Mouse (Mus musculus) lung, embryonic 15.5 days (tissue): Measurements from ENCODE around the gene Oser1. TPM values are rescaled to one million over a fixed set of nuclear protein-coding genes. Genes with fewer than 3 reads are reported as not detected.

Source experiments
- ATAC-seq: fragments of 200-750 bp; cut with Nextera tagmentation; 2 replicates; pipeline ENCODE4 v1.8.0; 2017; ENCODE audit warnings: moderate number of reproducible peaks, borderline replicate concordance; ENCODE audit not compliant: low FRiP score, low TSS enrichment; ENCODE audit errors: extremely low read depth
- H3K27ac ChIP-seq: fragments of 300-500 bp; sonication (generic); 2 replicates; pipeline ENCODE4 v1.5.1; 2015; ENCODE audit warnings: moderate library complexity, mild to moderate bottlenecking, inconsistent platforms
- H3K27me3 ChIP-seq: fragments of 300-500 bp; sonication (generic); 2 replicates; pipeline ENCODE4 v1.6.1; 2015; ENCODE audit warnings: inconsistent platforms
- H3K36me3 ChIP-seq: fragments of 300-500 bp; sonication (generic); 2 replicates; pipeline ENCODE4 v1.6.1; 2015; ENCODE audit warnings: inconsistent platforms
- H3K4me1 ChIP-seq: fragments of 300-500 bp; sonication (generic); 2 replicates; pipeline ENCODE4 v1.6.1; 2015; ENCODE audit warnings: inconsistent platforms
- H3K4me2 ChIP-seq: fragments of 300-500 bp; sonication (generic); 2 replicates; pipeline ENCODE4 v1.6.1; 2015; ENCODE audit warnings: inconsistent platforms, mild to moderate bottlenecking, moderate library complexity
- H3K4me3 ChIP-seq: fragments of 300-500 bp; sonication (generic); 2 replicates; pipeline ENCODE4 v1.5.1; 2015; ENCODE audit warnings: mild to moderate bottlenecking, inconsistent platforms
- H3K9ac ChIP-seq: fragments of 300-500 bp; sonication (generic); 2 replicates; pipeline ENCODE4 v1.6.1; 2015; ENCODE audit warnings: inconsistent platforms
- H3K9me3 ChIP-seq: fragments of 300-500 bp; sonication (generic); 2 replicates; pipeline ENCODE4 v1.6.1; 2016; ENCODE audit warnings: inconsistent platforms
- WGBS: fragments of 180-500 bp; shearing (Covaris S2); methylation state at CpG from one replicate; pipeline ENCODE4 v1.1.7; 2015; 5-methylcytosine and 5-hydroxymethylcytosine counted together
- polyA plus RNA-seq: library from polyadenylated mRNA; unstranded; fragments of >200 nt; fragmentation: Nextera tagmentation; extraction: Ambion mirVana; gene quantifications from 2 replicates; pipeline ENCODE4 v1.2.1, GENCODE M21; 2015

Oser1 gene
- polyA plus RNA-seq = 90.1 and 94.5 TPM in 2 replicates

DNA sequence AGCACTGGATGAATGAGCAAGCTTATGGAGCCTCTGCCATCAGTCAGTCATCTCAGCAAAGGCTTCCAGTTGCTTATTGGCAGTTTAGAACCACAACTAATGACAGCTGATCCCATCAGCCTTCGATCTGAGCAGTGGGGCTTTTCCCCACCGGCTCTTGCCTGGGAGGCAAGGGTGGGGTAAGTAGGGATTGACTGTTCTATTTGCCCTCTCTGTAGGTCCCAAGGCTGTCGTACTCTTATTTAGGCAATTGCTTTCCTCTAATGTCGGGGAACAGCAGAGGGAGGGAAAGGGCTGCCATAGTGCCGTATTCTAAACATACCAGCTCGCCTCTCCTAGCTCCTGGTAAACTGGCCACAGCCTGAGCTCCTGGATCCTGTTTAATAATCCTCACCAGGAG lies at the start of gene Oser1:
Gene Oser1 (minus strand): TSS at position 101 of the 400 bp plus-strand sequence.
- no peak within 1 kb of the TSS for H3K4me3 ChIP-seq
- WGBS = 75% methylated on average over 6 of the region's 6 CpGs
- no peak within 1 kb of the TSS for H3K27ac ChIP-seq
- H3K4me2 ChIP-seq = no peak within 1 kb of the TSS
- H3K9ac ChIP-seq = no peak within 1 kb of the TSS
- no peak for ATAC-seq
- no peaks in the 10 kb centered on the region for H3K27me3 ChIP-seq
- peaks cover 12% of the 10 kb centered on the region for H3K4me1 ChIP-seq
- H3K36me3 ChIP-seq = no peaks in the 10 kb centered on the region
- H3K9me3 ChIP-seq = no peaks in the 10 kb centered on the region

- H3K4me3 ChIP-seq = peak within 1 kb of the TSS; percentile 86
- no peaks in the 10 kb centered on the region for H3K27me3 ChIP-seq
- H3K9me3 ChIP-seq = no peaks in the 10 kb centered on the region
- peak within 1 kb of the TSS; percentile 72 for H3K9ac ChIP-seq
- ATAC-seq = peak; percentile 90
- H3K4me2 ChIP-seq = peak within 1 kb of the TSS; percentile 86
- peaks cover 8% of the 10 kb centered on the region for H3K4me1 ChIP-seq
- peak within 1 kb of the TSS; percentile 66; the same call in 1 of the 2 replicates for H3K27ac ChIP-seq
- peaks cover 8% of the 10 kb centered on the region; the same call in 1 of the 2 replicates for H3K36me3 ChIP-seq
- 0% methylated on average over 27 of the region's 30 CpGs for WGBS
These were observed 48.0 kb upstream of the Oser1 start, which contains the start of gene Fitm2 for GRCm38 (mm10) chr2:163472466-163472851. Gene Fitm2, minus strand, starts transcription at chr2:163472629.

DNA sequence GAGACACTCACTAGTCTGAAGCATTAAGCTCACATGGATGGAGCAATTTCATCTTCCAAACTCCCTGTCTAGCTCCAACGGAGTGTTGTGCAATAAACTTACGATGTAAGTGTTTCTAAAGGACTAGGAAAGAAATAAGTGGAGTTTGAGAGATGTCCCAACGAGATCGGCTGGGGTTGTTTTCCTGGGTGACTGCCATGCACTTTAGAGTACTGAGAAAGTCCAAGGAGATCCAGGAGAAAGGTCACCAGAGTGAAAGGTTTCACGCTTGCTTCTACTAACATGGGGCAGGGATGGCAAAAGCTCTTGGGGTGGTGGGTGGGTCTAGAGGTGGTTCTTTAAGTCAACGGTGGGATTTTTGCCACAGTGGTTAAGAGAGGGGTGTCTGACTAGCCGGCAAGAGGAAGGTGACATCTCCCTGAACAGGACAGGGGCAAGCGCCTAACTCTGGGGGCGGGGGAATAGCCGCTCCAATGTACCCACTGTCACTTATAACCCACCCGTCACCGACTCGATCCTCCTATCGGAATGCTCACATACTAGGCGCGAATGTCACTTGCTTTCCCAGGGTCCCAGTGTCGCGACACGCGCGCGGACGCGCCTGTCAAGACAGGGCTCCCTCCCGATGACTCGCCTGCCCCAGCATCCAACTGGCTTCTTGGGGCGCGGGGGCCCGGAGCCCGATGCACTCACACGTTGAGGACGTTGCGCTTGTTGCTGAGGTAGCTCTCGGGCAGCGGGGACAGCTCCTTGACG lies 47.4 kb upstream of the Oser1 start:
- H3K36me3 ChIP-seq = peaks cover 8% of the 10 kb centered on the region; the same call in 1 of the 2 replicates
- 3% methylated on average over 36 of the region's 36 CpGs for WGBS

DNA sequence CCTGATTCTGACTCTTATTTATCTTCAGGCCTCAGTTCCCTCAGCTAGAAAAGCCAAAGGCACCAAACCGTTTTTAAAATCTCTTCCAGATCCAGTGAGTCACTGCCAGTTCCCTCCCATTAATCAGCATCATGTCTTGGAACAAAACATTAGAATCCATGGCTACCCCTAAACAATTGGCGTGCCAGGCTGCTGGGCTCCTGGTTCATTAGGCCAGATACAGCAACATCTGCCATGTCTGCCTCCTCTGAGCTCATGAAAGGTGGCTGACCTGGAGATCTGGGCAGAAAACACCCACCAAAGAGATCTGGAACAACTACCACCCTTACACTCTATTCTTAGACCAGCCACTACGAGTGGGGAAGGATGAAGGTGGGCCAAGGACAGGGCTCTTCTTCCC lies 46.6 kb upstream of the Oser1 start:
- H3K4me1 ChIP-seq = peaks cover 8% of the 10 kb centered on the region
- peak overlapping the region; percentile 86 for H3K4me2 ChIP-seq
- peak overlapping the region; percentile 86 for H3K4me3 ChIP-seq
- no peaks in the 10 kb centered on the region for H3K27me3 ChIP-seq
- no peak for ATAC-seq
- 63% methylated on average over 3 of the region's 3 CpGs for WGBS
- H3K36me3 ChIP-seq = peaks cover 8% of the 10 kb centered on the region; the same call in 1 of the 2 replicates
- 0 out of 2 replicates have a peak overlapping the region, but pooled peaks have one; percentile 13 for H3K9ac ChIP-seq
- no peaks in the 10 kb centered on the region for H3K9me3 ChIP-seq
- H3K27ac ChIP-seq = no peak overlapping the region

More for the DNA sequence above, 47.4 kb upstream of the Oser1 start:
- H3K27me3 ChIP-seq = no peaks in the 10 kb centered on the region
- peak overlapping the region; percentile 72 for H3K9ac ChIP-seq
- H3K4me3 ChIP-seq = peak overlapping the region; percentile 86
- peak overlapping the region; percentile 66; the same call in 1 of the 2 replicates for H3K27ac ChIP-seq
- peak overlapping the region; percentile 86 for H3K4me2 ChIP-seq
- no peak; the same call in 1 of the 2 replicates for ATAC-seq
- no peaks in the 10 kb centered on the region for H3K9me3 ChIP-seq
- H3K4me1 ChIP-seq = peaks cover 8% of the 10 kb centered on the region

GRCm38 (mm10) chr2:163469711-163470110 lies 45.2 kb upstream of the Oser1 start:
- Histone ChIP-seq H3K4me2 (no peak overlapping the region), H3K27ac (no peak overlapping the region), H3K4me3 (no peak overlapping the region), H3K9ac (no peak overlapping the region), H3K9me3 (no peaks in the 10 kb centered on the region), H3K36me3 (peaks cover 8% of the 10 kb centered on the region; the same call in 1 of the 2 replicates), H3K4me1 (peaks cover 8% of the 10 kb centered on the region), H3K27me3 (no peaks in the 10 kb centered on the region)
- WGBS = 91% methylated on average over 15 of the region's 15 CpGs
- ATAC-seq = no peak

GRCm38 (mm10) chr2:163468866-163469265 lies 44.4 kb upstream of the Oser1 start:
- no peaks in the 10 kb centered on the region for H3K27me3 ChIP-seq
- H3K4me1 ChIP-seq = peaks cover 8% of the 10 kb centered on the region
- no peak overlapping the region for H3K4me3 ChIP-seq
- no peaks in the 10 kb centered on the region for H3K9me3 ChIP-seq
- no peak overlapping the region for H3K27ac ChIP-seq
- WGBS = 84% methylated on average over 6 of the region's 6 CpGs
- no peak overlapping the region for H3K9ac ChIP-seq
- H3K36me3 ChIP-seq = peaks cover 8% of the 10 kb centered on the region; the same call in 1 of the 2 replicates
- ATAC-seq = no peak
- no peak overlapping the region for H3K4me2 ChIP-seq

DNA sequence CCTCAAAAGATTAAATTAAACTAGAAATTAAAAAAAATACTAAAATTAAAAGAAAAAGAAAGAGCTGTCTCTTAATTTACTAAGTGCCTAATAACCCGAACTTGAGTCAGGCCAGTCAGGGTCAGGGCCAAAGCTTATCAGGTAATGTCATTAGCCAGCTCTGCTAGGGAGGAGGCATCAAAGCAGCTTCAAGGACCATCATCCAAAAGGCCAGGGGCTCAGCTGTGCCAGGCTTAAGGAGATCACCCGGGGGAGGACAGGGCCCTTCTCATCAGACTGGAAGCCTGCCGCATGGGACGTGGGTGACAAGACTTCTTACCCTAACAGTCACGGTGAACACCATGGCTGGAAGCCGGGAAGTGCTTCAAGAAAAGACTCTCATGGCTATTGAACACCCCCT lies 43.1 kb upstream of the Oser1 start:
- H3K9ac ChIP-seq = no peak overlapping the region
- peaks cover 8% of the 10 kb centered on the region; the same call in 1 of the 2 replicates for H3K36me3 ChIP-seq
- ATAC-seq = no peak
- peaks cover 8% of the 10 kb centered on the region for H3K4me1 ChIP-seq
- H3K4me2 ChIP-seq = no peak overlapping the region
- WGBS = 81% methylated on average over 6 of the region's 6 CpGs
- no peak overlapping the region for H3K27ac ChIP-seq
- no peak overlapping the region for H3K4me3 ChIP-seq
- no peaks in the 10 kb centered on the region for H3K9me3 ChIP-seq
- no peaks in the 10 kb centered on the region for H3K27me3 ChIP-seq

- Histone ChIP-seq H3K4me1 (peaks cover 7% of the 10 kb centered on the region), H3K4me3 (no peak overlapping the region)
- ATAC-seq = peak; percentile 87
These were observed 42.3 kb upstream of the Oser1 start for GRCm38 (mm10) chr2:163466771-163467170.

GRCm38 (mm10) chr2:163464562-163464961 lies 40.1 kb upstream of the Oser1 start:
- WGBS = 46% methylated on average over 6 of the region's 6 CpGs

More at GRCm38 (mm10) chr2:163466771-163467170, 42.3 kb upstream of the Oser1 start:
- 43% methylated on average over 8 of the region's 8 CpGs for WGBS
- Histone ChIP-seq H3K9me3 (no peaks in the 10 kb centered on the region), H3K36me3 (peaks cover 8% of the 10 kb centered on the region; the same call in 1 of the 2 replicates), H3K4me2 (no peak overlapping the region), H3K27me3 (no peaks in the 10 kb centered on the region), H3K9ac (no peak overlapping the region), H3K27ac (no peak overlapping the region)

DNA sequence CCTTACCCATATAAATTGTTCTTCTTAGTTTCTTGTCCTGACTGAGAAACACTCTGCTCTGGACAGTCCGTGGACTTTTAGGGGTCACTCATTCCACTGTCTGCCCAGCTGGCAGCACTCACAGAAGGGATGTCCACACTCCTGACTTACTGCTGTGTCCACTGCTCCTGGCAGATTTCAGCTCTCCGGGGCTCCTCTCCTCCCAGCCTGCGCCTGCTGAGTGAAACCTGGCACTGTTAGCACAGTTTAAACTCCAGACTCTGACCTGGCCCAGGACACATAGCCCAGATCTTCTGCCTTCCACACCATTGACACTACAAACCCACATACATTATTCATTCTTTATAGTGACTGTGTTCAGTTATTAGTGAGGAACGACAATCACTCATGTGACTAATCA lies 39.5 kb upstream of the Oser1 start:
- H3K27me3 ChIP-seq = peaks cover 2% of the 10 kb centered on the region; the same call in 1 of the 2 replicates
- no peaks in the 10 kb centered on the region for H3K9me3 ChIP-seq
- no peak for ATAC-seq
- H3K27ac ChIP-seq = no peak overlapping the region
- H3K4me1 ChIP-seq = no peaks in the 10 kb centered on the region
- 64% methylated on average over 4 of the region's 4 CpGs for WGBS
- no peak overlapping the region for H3K4me2 ChIP-seq
- H3K4me3 ChIP-seq = no peak overlapping the region
- H3K36me3 ChIP-seq = peaks cover 3% of the 10 kb centered on the region; the same call in 1 of the 2 replicates
- no peak overlapping the region for H3K9ac ChIP-seq

More at GRCm38 (mm10) chr2:163464562-163464961, 40.1 kb upstream of the Oser1 start:
- Histone ChIP-seq H3K9ac (no peak overlapping the region), H3K4me2 (no peak overlapping the region), H3K4me3 (no peak overlapping the region), H3K27ac (no peak overlapping the region), H3K36me3 (peaks cover 8% of the 10 kb centered on the region; the same call in 1 of the 2 replicates), H3K4me1 (no peaks in the 10 kb centered on the region), H3K9me3 (no peaks in the 10 kb centered on the region), H3K27me3 (no peaks in the 10 kb centered on the region)
- no peak; the same call in 1 of the 2 replicates for ATAC-seq

DNA sequence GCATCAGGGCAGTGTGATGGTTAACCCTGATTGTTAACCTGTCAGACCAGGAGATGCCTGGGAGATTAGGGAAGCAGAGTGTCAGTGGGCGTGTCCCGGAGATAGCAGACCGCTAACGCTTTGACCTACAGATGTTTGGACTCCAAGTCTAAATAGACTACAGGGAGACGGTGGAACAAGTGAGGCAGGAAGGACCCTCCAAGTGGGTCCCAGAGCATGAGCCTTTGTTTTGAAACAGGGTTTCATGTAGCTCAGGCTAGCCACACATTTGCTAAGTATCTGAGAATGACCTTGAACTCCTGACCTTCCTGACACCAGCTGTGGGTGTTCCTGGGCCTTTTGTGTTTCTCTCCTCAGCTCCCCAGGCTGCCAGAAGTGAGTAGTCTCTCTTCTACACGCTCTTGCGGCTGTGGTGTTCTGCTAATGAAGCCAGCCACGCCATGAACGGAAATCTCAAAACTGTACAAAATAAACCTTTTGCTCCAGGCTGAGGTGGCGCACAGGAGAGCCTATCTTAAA lies 38.8 kb upstream of the Oser1 start:
- Histone ChIP-seq H3K27ac (no peak overlapping the region), H3K4me1 (no peaks in the 10 kb centered on the region), H3K9ac (no peak overlapping the region), H3K9me3 (no peaks in the 10 kb centered on the region), H3K36me3 (no peaks in the 10 kb centered on the region; the same call in 1 of the 2 replicates), H3K4me2 (no peak overlapping the region), H3K27me3 (peaks cover 6% of the 10 kb centered on the region; the same call in 1 of the 2 replicates), H3K4me3 (no peak overlapping the region)
- WGBS = 52% methylated on average over 10 of the region's 10 CpGs
- no peak for ATAC-seq

- H3K27me3 ChIP-seq = peaks cover 6% of the 10 kb centered on the region; the same call in 1 of the 2 replicates
- H3K4me2 ChIP-seq = no peak overlapping the region
- no peaks in the 10 kb centered on the region for H3K4me1 ChIP-seq
- WGBS = 70% methylated on average over 11 of the region's 11 CpGs
- H3K9ac ChIP-seq = no peak overlapping the region
- no peaks in the 10 kb centered on the region; the same call in 1 of the 2 replicates for H3K36me3 ChIP-seq
- H3K9me3 ChIP-seq = no peaks in the 10 kb centered on the region
- no peak for ATAC-seq
- no peak overlapping the region for H3K4me3 ChIP-seq
- H3K27ac ChIP-seq = no peak overlapping the region
These were observed 38.3 kb upstream of the Oser1 start for GRCm38 (mm10) chr2:163462801-163463200.
